Mouse (Mus musculus) adrenal gland, adult 18-20 months (tissue): Measurements from ENCODE around the gene Mex3d. TPM values are rescaled to one million over a fixed set of nuclear protein-coding genes. Genes with fewer than 3 reads are reported as not detected.

Source experiments
- DNase-seq, 2 experiments: peaks; one replicate each; pipeline ENCODE4 v3.0.0; 2021 to 2022; ENCODE audit warnings: low spot score in 2 of 2
- total RNA-seq, 2 experiments: library from RNA; stranded (reverse); gene quantifications; 1 replicate in 1 of 2; 2 replicates in 1 of 2; pipeline ENCODE4 v1.2.3; 2021

Gene Mex3d
- total RNA-seq, 2 experiments from 2014 or later, result 16.6 to 18.0 TPM

DNA sequence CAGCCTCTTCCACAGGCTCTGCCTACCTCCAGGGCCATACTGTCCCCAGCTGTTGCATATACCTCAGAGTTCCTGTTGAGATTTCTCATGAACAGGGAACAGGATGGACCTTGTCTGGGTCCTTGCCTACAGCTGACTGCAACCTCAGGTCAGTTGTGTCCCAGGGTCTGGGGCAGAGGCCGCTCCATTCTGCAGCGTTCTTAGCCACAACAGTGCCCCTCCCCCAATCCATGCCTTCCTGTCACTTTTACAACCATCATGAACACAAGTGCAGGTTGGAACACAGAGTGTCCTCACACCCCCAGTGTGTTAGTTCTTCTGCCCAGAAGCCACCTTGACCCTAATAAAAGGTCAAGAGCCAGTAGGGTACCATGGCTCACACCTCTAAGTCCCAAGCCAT, 1.3 kb upstream of the Mex3d start:
- DNase-seq, result no peak

DNA sequence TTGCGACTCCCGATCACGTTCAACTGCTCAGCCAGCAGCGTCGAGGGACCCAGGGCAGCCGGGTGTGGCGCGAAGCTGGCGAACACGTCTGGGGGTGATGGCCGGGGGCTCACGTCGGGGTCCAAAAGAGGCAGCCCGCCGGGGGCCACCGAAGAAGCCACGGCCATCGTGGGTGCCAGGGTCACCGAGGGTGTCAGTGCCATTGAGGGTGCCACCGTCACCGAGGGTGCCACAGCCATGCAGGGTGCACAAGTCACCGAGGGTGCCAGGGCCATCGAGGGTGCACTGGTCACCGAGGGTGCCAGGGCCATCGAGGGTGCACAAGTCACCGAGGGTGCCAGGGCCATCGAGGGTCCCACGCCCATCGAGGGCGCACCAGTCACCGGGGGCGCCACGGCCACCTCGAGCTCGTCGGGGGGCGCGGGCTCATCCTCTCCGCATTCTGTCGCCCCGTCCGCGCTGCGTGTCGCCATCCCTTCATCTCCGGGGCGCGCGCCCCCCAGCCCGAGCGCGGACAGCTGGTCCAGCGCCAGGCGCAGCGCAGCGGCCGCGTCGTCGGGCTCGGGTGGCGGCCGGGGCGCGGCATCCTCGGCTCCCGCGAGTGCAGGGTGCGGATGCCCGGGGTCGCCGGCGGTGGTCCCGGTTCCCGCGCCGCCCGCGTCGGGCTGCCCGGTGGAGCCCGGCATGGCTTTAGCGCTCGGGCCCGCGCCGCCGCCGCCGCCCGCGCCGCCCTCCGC, 556 bp downstream of the Mex3d start:
- peak in 1 of 2 experiments; percentile 51 for DNase-seq

DNA sequence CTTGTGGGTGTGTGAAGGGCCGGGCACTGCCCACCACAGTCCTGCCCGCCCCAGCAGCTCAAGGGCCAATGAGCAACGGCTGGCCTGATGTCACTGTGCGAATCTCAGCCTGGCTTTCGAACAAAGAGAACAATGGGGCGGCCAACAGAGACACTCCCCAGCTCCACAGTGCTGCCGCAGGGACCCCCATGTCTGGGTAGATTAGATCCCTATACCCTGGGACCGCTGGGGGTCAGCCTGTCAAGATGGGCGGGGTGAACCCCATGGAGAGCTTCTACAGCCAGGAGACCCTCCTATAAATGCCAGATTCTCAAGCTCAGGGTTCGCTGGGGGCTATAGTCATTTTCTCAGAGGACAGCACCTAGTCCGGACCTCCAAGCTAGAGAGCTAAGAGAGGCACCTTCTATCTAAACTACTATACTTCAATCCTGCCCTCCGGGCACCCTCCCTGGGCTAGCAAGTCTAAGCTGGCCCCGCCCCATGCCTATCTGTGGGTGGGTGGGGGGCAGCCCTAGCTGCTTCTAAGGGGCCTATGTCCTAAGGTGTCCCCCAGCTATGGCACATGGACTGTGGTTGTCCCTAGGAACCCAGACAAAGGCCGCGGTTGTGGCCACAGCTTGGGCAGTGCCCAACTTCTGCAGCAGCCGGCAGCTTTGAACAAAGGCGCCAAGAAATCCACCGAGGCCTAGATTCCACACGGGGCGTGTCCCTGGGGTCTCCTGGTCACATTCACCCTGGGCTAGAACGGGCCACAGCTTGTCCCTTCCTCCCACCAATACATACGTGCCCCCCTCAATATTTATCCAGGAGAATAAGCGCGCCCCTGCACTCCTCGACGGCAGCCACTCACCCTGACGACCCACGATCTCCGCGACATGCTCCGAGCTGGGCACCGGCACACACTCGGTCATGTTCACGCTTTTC, 1.4 kb downstream of the Mex3d start:
- no peak for DNase-seq

DNA sequence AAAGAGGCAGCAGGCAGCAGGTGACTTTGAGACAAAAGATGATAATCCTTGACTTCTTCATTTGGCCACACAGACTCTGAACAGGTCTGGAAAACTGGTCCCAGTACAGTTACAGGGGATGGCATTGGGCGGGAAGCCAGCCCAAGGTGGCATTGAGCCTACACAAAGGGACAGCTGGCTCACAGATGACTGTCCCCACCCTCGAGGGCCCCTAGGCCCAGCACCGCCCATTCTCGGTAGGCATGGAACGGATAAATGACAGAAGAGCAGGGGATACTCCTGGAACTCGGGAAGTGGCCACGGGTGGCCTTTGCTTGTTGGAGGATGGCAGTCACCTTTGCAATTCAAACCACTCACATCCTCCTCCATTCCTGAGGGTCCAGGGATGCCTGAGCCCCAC, 2.1 kb downstream of the Mex3d start:
- peak in 1 of 2 experiments; percentile 36 for DNase-seq

DNA sequence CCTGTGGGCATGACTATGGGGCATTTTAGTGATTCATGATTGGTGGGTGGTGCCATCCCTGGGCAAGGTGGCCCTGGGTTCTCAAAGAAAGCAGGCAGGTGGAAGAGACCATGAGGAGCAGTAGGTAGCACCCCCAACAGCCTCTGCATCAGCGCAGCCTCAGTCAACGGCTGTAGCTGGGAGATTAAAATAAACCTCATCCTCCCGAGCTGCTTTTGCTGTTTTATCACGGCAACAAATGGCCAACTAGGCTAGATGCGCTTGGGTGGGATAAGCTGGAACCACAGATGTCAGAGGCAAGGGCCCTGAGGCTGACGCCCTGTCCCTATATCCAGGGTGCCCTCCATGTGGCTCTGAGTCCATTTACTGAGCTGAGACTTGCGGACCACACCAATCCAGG, 2.8 kb downstream of the Mex3d start:
- DNase-seq, result no peak

DNA sequence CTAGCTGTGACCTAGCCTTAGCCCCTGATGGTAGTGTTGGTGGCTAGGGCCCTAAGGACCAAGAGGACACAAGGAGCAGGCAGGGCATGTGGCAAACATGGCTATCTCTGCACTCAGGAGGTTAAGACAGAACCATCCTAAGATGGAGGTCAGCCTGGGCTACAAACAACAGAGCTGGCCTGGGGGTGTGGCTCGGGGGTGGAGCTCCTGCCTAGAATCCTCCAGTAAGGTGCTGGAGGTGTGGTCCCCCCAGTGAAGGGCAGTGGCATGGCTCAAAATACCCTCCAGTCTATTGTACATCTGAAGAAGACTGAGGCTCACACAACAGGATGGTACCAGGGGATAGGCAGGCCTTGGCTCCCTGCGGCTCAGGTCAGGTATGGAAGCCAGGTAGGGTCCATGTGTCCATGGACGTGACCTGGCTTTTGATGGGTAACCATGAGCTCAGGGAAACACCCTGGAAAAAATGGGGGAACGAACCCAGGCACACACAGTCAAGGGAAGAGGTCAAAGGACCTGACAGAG, 3.3 kb downstream of the Mex3d start:
- DNase-seq, result no peak

DNA sequence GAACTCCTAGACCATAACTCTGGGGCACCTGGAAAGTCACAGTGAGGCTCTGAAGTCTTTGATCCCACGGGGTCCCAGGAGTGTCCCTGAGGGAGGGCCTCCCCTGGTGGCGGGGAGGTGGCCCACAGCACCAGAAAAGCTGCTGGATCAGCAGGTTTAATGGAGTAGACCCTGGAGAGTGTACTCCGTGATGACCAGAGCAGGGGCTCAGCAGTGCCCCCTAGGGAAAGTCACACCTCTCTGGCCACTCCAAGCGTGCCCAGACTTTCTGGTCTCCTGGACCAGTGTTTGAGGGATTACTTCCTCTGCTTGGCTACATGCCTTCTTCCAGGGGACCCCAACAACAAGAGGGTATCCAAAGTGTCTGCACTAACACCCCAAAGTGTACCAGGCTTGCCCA, 4.0 kb downstream of the Mex3d start:
- peak in 1 of 2 experiments; percentile 41 for DNase-seq

DNA sequence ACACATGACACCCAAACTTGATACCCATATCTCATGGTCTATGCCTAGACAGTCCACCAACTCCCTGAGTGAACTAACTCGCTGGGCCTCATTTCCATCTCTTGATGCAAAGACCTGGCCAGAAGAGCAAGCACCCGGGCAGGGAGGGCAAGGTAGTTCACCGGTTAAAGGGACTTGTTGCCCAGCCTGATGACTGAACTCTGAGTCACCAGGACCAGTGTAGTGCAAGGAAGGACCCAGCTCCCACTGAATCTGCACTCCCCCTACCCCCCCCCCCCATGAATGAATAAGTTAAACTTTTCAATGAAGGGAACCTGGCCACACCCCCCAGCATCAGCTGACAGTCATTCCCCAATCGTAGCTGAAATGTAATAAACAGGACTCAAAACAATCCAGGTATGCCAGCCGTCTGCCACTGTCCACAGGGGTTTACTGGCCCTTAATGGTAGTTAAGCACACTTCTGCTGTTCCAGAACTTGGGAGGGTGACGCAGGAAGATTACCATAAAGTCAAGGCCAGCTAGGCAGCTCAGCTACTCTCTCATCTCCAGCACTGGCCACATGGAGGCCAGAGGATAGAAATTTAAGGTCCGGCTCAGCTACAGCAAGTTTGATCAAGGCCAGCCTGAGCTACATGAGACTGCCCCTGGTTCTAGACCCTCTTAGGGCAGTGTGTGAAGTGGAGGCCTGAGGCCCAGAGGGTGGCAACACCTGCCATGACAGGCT, 4.7 kb downstream of the Mex3d start:
- no peak for DNase-seq

DNA sequence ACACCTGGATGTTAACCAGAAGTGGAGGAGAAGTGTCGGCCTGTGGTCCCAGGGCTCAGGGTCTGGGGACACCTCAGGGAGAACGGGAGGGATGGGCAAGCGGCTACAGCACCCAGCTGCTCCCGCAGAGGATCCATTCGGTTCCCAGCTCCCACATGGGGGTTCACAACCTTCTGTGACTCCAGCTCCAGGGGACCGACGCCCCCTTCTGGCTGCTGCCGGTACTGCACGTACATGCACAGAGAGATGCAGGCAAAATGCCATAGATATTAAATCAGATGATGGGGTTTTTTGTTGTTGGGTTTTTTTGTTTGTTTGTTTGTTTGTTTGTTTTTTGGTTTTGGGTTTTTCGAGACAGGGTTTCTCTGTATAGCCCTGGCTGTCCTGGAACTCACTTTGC, 9.7 kb downstream of the Mex3d start:
- peak in 1 of 2 experiments; percentile 52 for DNase-seq

DNA sequence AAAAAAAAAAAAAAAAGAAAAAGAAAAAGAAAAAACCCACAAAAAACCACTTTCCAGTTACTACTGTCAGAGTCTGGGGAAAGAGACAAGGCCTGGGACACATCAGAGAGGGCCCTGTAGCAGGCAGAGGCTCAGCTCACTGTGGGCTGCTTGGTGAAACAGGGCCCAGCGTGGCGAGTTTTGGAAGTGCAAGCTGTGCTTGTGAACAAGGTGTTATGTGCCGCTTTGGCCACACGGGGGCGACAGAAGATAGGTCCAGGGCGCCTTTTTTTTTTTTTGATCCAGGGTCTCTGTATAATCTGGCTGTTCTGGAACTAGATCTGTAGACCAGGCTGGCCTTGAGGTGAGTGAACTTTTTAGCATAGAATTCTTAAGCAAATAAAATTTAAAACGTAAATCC, 11.3 kb downstream of the Mex3d start:
- DNase-seq, result peak; percentile 90 to 92

DNA sequence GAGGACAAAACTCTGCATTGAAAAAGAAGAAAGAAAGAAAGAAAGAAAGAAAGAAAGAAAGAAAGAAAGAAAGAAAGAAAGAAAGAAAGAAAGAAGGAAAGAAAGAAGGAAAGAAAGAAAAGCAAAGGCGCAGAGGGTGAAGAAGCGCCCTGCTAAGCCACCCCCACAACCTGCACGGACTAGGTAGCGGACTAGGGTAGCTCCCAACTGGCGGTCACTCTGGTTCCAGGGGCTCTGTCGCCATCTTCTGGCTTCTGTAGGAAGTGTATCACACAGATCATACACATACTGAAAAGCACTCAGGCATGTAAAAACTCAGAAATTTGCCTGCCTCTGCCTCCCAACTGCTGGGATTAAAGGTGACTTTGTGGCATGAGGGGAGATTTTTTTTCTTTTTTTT, 13.4 kb downstream of the Mex3d start:
- peak; percentile 70 to 76 for DNase-seq

DNA sequence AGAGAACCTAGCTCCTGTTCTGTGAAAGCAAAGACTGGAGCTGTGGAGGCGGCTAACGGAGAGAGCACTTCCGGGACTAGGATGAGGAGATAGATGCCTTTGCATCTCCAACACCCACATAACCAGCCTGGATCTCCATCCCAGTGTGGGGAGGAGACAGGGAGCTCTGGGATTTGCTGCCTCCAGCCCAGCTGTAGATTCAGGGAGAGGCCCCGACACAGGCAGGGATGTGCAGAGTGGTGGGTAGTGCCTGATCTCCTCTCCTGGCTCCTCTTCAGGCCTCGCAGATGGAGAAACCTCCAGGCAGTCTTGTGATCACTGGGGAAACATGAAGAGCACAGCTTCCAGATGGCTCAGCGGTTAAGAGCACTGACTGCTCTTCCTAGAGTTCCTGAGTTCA, 14.8 kb downstream of the Mex3d start:
- DNase-seq, result no peak

DNA sequence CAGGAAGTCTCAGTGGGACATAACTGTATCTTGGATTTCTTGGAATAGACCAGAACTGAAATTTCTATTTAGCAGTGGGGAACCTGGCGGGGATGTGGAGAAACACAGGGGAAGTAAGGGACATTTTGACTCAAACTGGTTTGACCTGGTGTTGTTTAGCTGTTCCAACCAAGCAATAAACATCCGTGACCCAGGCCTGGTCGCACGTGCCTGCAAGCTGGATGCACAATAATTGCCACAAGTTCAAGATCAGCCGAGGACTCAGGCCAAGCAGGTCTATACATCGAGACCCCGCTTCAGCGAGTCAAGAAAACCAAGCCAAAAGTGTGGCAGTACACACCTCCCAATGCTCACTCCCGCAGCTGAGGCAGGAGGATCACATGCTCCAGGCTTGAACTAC, 15.5 kb downstream of the Mex3d start:
- no peak for DNase-seq

DNA sequence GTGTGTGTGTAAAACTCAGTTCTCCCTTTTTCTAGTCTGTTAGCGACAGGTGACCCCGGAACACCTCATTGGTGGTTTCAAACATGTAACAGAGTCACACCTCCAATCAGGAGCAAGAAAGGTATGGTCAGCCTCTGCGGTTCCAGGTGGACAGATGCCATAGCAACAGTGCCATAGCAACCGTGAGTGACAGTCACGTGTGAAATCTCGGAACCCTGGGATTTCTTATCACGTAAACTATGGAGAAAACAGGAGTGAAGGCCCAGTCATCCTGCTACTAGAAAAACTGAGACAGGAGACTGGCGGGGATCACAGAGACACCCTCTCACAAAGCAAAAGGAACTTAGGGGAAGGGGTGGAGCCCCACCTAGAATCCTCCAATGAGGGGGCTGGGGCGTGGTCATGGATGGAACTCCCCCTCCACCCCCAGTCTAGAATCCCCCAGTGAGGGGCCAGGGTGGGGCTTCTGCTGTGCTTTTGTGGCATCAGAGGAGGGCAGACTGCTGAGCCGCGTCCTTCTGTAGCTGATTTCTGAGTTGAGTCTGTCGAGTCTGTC, 16.0 kb downstream of the Mex3d start:
- DNase-seq, result no peak

DNA sequence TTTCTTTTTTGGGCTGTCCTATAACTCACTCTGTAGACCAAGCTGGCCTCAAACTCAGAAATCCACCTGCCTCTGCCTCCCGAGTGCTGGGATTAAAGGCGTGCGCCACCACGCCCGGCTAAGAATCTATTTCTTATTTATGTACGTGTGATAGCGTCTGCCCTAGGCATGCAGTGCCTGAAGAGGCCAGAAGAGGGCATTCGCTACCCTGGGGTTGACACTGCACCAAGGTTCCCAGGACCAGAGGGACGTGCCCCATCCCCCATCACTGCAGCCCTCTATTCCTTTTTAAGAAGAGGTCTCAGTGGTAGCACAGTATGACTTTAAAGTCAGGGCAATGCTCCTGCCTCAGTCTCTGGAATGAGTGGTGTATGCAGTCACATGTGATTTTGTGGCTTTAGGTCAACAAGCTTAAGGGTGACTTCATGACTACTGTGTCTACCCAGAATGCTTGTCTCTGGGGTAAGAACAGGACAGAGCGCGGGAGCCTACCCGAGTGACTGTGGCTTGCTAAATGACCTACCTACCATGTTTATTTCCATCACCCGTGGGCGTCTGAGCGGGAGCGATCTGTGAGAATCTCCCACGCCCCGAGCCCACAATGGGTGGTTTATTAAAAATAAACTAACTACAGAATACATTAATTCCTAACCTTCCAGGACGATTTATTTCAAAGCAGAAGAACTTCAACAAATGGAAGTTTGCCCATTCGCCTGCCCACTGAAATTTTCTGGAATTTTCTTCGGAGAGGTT, 17.3 kb downstream of the Mex3d start:
- no peak for DNase-seq

DNA sequence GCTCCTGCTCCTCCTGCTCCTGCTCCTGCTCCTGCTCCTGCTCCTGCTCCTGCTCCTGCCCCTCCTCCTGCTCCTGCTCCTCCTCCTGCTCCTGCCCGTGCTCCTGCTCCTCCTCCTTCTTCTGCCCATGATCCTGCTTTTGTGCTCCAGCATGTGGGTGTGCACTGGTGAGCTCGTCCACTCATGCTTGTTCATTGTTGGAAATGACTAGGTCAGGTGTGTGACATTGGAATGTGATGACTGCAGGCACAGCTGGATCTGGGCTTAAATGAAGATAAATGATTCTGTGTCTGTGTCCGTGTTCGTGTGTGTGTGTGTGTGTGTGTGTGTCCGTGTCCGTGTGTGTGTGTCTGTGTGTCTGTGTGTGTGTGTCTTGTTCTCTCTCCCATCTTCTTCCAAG, 19.1 kb downstream of the Mex3d start:
- no peak for DNase-seq

DNA sequence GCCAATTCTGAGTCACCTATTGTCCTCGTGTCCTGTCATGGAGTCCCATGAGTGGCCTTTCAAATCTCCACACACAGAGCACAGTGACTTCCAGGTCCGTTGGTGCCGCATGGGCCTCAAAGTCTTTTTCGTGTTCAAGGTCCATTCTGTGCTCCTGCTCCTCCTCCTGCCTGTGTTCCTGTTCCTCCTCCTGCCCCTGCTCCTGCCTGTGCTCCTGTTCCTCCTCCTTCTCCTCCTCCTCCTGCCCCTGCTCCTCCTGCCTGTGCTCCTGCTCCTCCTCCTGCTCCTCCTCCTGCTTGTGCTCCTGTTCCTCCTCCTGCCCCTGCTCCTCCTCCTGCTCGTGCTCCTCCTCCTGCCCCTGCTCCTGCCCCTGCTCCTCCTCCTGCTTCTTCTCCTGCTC, 19.5 kb downstream of the Mex3d start:
- DNase-seq, result no peak

DNA sequence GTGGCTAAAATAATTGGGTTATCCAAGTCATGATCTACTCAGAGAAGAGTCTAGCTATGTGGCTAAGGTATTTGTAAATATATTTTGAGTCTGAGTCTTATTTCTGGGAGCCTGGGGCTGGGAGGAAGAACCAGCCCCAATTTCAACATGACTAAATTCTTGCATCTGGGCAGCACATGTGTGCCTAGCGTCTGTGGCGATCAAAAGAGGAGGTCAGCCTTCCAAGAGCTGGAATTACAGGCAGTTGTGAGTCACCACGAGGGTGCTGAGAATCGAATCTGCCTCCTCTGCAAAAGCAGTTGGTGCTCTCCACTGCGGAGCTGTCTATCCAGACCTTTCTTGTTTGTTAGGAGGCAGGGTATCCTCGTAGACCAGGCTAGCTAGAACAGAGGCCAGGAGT, 21.7 kb downstream of the Mex3d start:
- DNase-seq, result no peak

DNA sequence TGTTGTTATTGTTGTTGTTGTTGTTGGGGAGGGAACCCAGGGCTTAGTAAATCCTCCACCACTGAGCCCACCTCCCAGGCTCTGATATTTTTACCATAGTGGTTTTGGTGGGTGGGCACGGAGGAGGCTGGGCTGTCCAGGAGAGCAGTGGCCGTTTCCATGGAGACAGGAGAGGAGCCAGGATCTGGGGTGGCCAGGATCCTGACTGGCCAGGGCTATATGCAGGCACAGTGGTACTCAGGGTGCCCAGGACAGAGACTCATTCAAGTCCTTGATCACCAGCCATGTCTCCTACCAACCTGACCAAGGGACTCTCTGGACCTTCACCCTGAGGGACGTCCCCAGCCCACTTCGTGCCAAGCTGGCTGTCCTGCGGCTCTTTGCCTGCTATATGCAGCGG, 23.7 kb downstream of the Mex3d start:
- no peak for DNase-seq

DNA sequence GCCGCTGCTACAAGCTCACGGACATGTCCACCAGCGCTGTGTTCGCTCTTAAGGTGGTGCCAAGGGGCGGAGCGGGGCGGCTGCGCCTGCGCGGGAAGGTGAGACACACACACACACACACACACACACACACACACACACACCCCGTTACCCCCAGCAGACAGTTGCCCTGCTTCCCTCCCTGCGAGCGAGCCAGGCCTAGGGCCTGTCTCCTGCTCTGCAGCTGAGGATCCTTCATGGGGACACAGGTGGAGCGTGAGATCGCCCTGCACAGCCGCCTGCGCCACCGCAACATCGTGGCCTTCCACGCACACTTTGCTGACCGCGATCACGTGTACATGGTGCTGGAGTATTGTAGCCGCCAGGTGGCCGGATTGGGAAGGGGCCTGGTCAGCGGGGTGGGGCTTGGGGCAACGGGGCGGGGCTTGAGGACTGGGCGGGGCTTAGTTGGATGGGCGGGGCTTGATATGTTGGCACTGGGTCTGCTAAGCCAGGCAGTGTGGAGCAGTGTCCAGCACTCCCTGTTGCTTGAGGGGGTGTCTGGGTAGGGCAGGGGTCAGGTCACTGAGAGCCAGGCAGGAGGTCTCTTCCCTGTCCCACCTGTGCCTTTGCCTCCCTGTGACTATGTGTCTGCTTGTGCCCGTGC, 29.3 kb downstream of the Mex3d start:
- no peak for DNase-seq
